Mouse (Mus musculus): ENCODE measurements around the gene Tbl1x. TPM values are rescaled to one million over a fixed set of nuclear protein-coding genes. Genes with fewer than 3 reads are reported as not detected.

Tbl1x gene
- total and polyA plus RNA-seq, 3 experiments: 22.0 to 65.2 (median 27.0) TPM

DNA sequence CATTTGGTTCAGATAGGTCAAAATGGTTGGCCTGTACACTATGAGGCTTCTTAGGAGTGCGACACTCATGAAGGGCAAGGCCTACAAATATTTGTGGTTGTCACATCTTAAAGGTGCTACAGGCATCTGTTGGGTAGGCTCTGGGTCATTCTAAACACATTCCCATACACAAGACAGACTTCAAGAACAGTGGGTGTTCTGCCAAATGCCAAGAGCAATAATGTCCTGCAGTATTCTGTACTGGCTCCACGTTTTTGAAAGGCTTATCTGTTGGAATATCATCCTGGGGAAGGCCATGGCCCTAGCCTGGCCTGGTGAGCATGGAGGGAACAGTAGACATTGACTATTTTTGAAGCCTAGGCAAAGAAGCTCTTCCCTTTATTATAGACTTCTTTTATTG, 87.9 kb downstream of the Tbl1x start:
- dilution Hi-C loops (cut with MboI; ENCODE audit: extremely low pct_ligation_motif_present, extremely low pct_unique_long_range_greater_than_20kb, low sequenced_read_pairs): no loop called here
- H3K4me1 ChIP-seq (ENCODE audit: control insufficient read depth in 1 of 2, insufficient read depth in 2 of 2): no peaks in the 10 kb centered on the region; a peak in 1 of 4 replicates
- no peak for TF ChIP-seq USF2 (conservative IDR thresholded peaks at IDR 0.05; ENCODE audit: low read depth, low read length)
- no peak for TF ChIP-seq MAZ (IDR thresholded peaks at IDR 0.05; ENCODE audit: low read depth, low read length)
- no peak for TF ChIP-seq TCF12 (IDR thresholded peaks at IDR 0.05; ENCODE audit: low read depth, low read length)
- no peak for TF ChIP-seq MAFK (IDR thresholded peaks at IDR 0.05; ENCODE audit: insufficient replicate concordance, low read length)
- no peak for TF ChIP-seq CHD1 (IDR thresholded peaks at IDR 0.05; ENCODE audit: low read depth, low read length)
- no peak for TF ChIP-seq EP300 (IDR thresholded peaks at IDR 0.05; ENCODE audit: low read length)
- TF ChIP-seq IRF4 (IDR thresholded peaks at IDR 0.05; ENCODE audit: low read depth, low read length): no peak
- TF ChIP-seq SMC3 (IDR thresholded peaks at IDR 0.05; ENCODE audit: low read depth, low read length): no peak
- TF ChIP-seq JUN (IDR thresholded peaks at IDR 0.05; ENCODE audit: insufficient read depth, low read depth, low read length): no peak
- TF ChIP-seq ZKSCAN1 (IDR thresholded peaks at IDR 0.05; ENCODE audit: borderline replicate concordance, low read depth, low read length): no peak
- no peak for TF ChIP-seq RCOR1 (conservative IDR thresholded peaks at IDR 0.05; ENCODE audit: low read depth, low read length)
- no peak for TF ChIP-seq CTCF (conservative IDR thresholded peaks at IDR 0.05 in 1 of 2, IDR thresholded peaks at IDR 0.05 in 1 of 2; ENCODE audit: low read depth in 2 of 2, low read length in 2 of 2)
- TF ChIP-seq MXI1 (IDR thresholded peaks at IDR 0.05; ENCODE audit: low read depth, low read length): no peak
- no peak for TF ChIP-seq POLR2A (IDR thresholded peaks at IDR 0.05; ENCODE audit: low read depth, low read length)
- TF ChIP-seq UBTF (IDR thresholded peaks at IDR 0.05; ENCODE audit: low read depth, low read length): no peak
- TF ChIP-seq BHLHE40 (IDR thresholded peaks at IDR 0.05; ENCODE audit: low read depth, low read length): no peak
- TF ChIP-seq JUND (conservative IDR thresholded peaks at IDR 0.05; ENCODE audit: low read depth, low read length): no peak
- TF ChIP-seq PAX5 (IDR thresholded peaks at IDR 0.05; ENCODE audit: low read length): no peak
- TF ChIP-seq E2F4 (IDR thresholded peaks at IDR 0.05; ENCODE audit: insufficient replicate concordance, low read depth, low read length): no peak

DNA sequence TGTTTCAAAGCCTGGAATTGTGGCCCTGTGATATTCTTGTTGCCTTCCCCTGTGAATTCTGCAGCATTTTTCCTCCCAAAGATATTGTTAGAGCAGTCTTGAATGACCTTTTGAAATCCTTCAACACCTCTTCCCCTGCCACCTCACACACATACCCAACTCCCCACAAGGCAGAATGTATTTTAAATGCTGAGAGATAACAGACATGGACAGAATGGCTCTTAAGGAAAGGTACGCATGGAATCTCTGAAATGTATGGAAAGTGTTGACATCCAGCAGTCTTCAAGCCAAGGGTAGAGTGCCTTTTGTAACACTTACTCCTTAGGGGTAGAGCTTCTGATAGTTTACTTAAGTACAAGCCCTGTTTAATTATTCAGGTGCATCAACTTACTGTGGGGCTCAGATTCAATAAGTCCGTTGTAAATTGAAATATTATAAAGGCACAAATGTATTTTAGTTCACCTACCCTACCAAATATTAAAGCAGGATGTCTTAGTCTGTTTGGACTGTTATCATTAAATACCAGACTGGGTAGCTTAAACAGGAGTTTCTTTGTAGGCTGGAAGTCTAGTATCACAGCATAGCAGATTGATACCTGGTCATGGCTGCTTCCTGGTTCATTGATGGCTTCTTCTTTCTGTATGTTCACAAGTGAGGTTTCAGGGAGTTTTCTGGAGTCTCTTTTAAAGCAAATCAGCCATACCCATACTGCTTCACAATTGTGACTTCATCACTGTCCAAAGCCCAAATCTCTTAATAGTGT, 92.9 kb downstream of the Tbl1x start:
- no peak for DNase-seq (ENCODE audit: extremely low read depth)
- no peak overlapping the region for H3K9ac ChIP-seq (ENCODE audit: insufficient read depth, low read depth)
- H3K36me3 ChIP-seq (replicated peaks in 1 of 2; ENCODE audit: control insufficient read depth in 1 of 2, insufficient read depth in 1 of 2, low read length in 1 of 2): peaks cover 0 to 10% of the 10 kb centered on the region in 2 experiments
- H3K27me3 ChIP-seq (replicated peaks): no peaks in the 10 kb centered on the region
- peaks cover 0 to 1% of the 10 kb centered on the region in 2 experiments; a peak in 1 of 4 replicates for H3K4me1 ChIP-seq (ENCODE audit: control insufficient read depth in 1 of 2, insufficient read depth in 2 of 2)
- in situ Hi-C loops (cut with MboI; ENCODE audit: low pct_ligation_motif_present, low pct_unique_long_range_greater_than_20kb, low sequenced_read_pairs) (no loop called here), dilution Hi-C loops (cut with MboI; ENCODE audit: extremely low pct_ligation_motif_present, extremely low pct_unique_long_range_greater_than_20kb, low sequenced_read_pairs) (no loop called here)
- peaks cover 5% of the 10 kb centered on the region for H3K9me3 ChIP-seq (replicated peaks; ENCODE audit: low read length)
- H3K4me3 ChIP-seq (replicated peaks in 1 of 3; ENCODE audit: low read depth in 2 of 3, low read length in 2 of 3, poor library complexity in 1 of 3): no peak overlapping the region
- H3K79me2 ChIP-seq (replicated peaks; ENCODE audit: control insufficient read depth, extremely low read depth, insufficient read depth, poor library complexity, severe bottlenecking): no peaks in the 10 kb centered on the region; the same call in 1 of the 2 replicates
- no peak overlapping the region for H3K4me2 ChIP-seq (ENCODE audit: insufficient read depth, low read depth, poor library complexity, severe bottlenecking)
- TF ChIP-seq HCFC1 (IDR thresholded peaks at IDR 0.05; ENCODE audit: low read depth, low read length): no peak
- no peak for TF ChIP-seq ZKSCAN1 (IDR thresholded peaks at IDR 0.05; ENCODE audit: borderline replicate concordance, low read depth, low read length)
- TF ChIP-seq MAZ (IDR thresholded peaks at IDR 0.05; ENCODE audit: low read depth, low read length): no peak
- TF ChIP-seq NRF1 (IDR thresholded peaks at IDR 0.05; ENCODE audit: low read depth, low read length): no peak
- no peak for TF ChIP-seq MXI1 (IDR thresholded peaks at IDR 0.05; ENCODE audit: low read depth, low read length)
- no peak for TF ChIP-seq CHD2 (IDR thresholded peaks at IDR 0.05; ENCODE audit: low read length)
- no peak for TF ChIP-seq JUND (conservative IDR thresholded peaks at IDR 0.05; ENCODE audit: low read depth, low read length)
- no peak for TF ChIP-seq SMC3 (IDR thresholded peaks at IDR 0.05; ENCODE audit: low read depth, low read length)
- no peak for TF ChIP-seq UBTF (IDR thresholded peaks at IDR 0.05; ENCODE audit: low read depth, low read length)
- TF ChIP-seq E2F4 (IDR thresholded peaks at IDR 0.05; ENCODE audit: insufficient replicate concordance, low read depth, low read length): no peak
- TF ChIP-seq ZMIZ1 (IDR thresholded peaks at IDR 0.05; ENCODE audit: low read depth, low read length): no peak
- TF ChIP-seq MAX (IDR thresholded peaks at IDR 0.05; ENCODE audit: low read length): no peak
- no peak overlapping the region for H3K27ac ChIP-seq (ENCODE audit: insufficient read depth, low read depth)

More for the DNA sequence above, 87.9 kb downstream of the Tbl1x start:
- Histone ChIP-seq H3K9ac (ENCODE audit: insufficient read depth, low read depth) (no peak overlapping the region), H3K9me3 (replicated peaks; ENCODE audit: low read length) (peaks cover 5% of the 10 kb centered on the region), H3K4me2 (ENCODE audit: insufficient read depth, low read depth, poor library complexity, severe bottlenecking) (no peak overlapping the region), H3K4me3 (replicated peaks in 1 of 3; ENCODE audit: low read depth in 2 of 3, low read length in 2 of 3, poor library complexity in 1 of 3) (no peak overlapping the region), H3K79me2 (replicated peaks; ENCODE audit: control insufficient read depth, extremely low read depth, insufficient read depth, poor library complexity, severe bottlenecking) (no peaks in the 10 kb centered on the region; the same call in 1 of the 2 replicates), H3K36me3 (replicated peaks in 1 of 2; ENCODE audit: control insufficient read depth in 1 of 2, insufficient read depth in 1 of 2, low read length in 1 of 2) (peaks cover 0 to 17% of the 10 kb centered on the region in 2 experiments), H3K27me3 (replicated peaks) (no peaks in the 10 kb centered on the region), H3K27ac (ENCODE audit: insufficient read depth, low read depth) (no peak overlapping the region)
- in situ Hi-C loops (cut with MboI; ENCODE audit: low pct_ligation_motif_present, low pct_unique_long_range_greater_than_20kb, low sequenced_read_pairs): no loop called here
- DNase-seq (ENCODE audit: extremely low read depth): no peak
